Mouse (Mus musculus) liver, adult 10 weeks (tissue): ENCODE measurements around the gene Snrpa. TPM values are rescaled to one million over a fixed set of nuclear protein-coding genes. Genes with fewer than 3 reads are reported as not detected.

Experiments
- polyA plus RNA-seq: library from polyadenylated mRNA; stranded (reverse); fragments of 350-450 nt; fragmentation: Illumina TruSeq; extraction: RNeasy Lipid Tissue Mini Kit (QIAGEN cat#74804); gene quantifications from one replicate; pipeline ENCODE4 v1.2.3, GENCODE M21; 2014; ENCODE audit warnings: low read depth, low replicate concordance

Gene Snrpa
- polyA plus RNA-seq = 5.7 TPM

GRCm38 (mm10) chr7:27195681-27196611, at the start of gene Snrpa, which contains the start of gene BC024978:
TSS of gene Snrpa (minus strand) at chr7:27196271.
TSS of gene BC024978 (plus strand) at chr7:27195781.

GRCm38 (mm10) chr7:27232781-27233281, 36.8 kb upstream of the Snrpa start, which contains the start of gene Coq8b:
TSS of gene Coq8b (plus strand) at chr7:27233023.

GRCm38 (mm10) chr7:27228281-27228821, 32.3 kb upstream of the Snrpa start, which contains the start of gene Itpkc:
TSS of gene Itpkc (minus strand) at chr7:27228661.

GRCm38 (mm10) chr7:27180837-27181695, 15.0 kb downstream of the Snrpa start, which contains the start of the genes Gm21983 and Mia:
TSS of gene Gm21983 (minus strand) at chr7:27181086.
TSS of gene Mia (minus strand) at chr7:27181157.

GRCm38 (mm10) chr7:27178324-27179216, 17.5 kb downstream of the Snrpa start, which contains the start of gene Rab4b:
TSS of gene Rab4b (minus strand) at chr7:27178896.

GRCm38 (mm10) chr7:27166614-27167474, 29.2 kb downstream of the Snrpa start, which contains the start of gene Egln2:
TSS of gene Egln2 (minus strand) at chr7:27166802.

GRCm38 (mm10) chr7:27153205-27153764, 42.8 kb downstream of the Snrpa start, which contains the start of gene Cyp2t4:
TSS of gene Cyp2t4 (plus strand) at chr7:27153714.

Other genes starting within 250 kb of the Snrpa start
- gene Cyp2a12, start 167.2 kb downstream of the Snrpa start, polyA plus RNA-seq = 1,013 TPM
- 346 TPM for gene Cyp2f2, start 76.4 kb downstream of the Snrpa start, polyA plus RNA-seq
- gene Cyp2t4, start 42.6 kb downstream of the Snrpa start, polyA plus RNA-seq = not detected
- gene Egln2, start 29.5 kb downstream of the Snrpa start, polyA plus RNA-seq = 5.2 TPM
- 2.2 TPM for gene Rab4b, start 17.4 kb downstream of the Snrpa start, polyA plus RNA-seq
- gene Gm21983, start 15.2 kb downstream of the Snrpa start, polyA plus RNA-seq = not detected
- gene Mia, start 15.1 kb downstream of the Snrpa start, polyA plus RNA-seq = not detected
- 6.4 TPM for gene BC024978, start 490 bp downstream of the Snrpa start, polyA plus RNA-seq
- 0.87 TPM for gene Itpkc, start 32.4 kb upstream of the Snrpa start, polyA plus RNA-seq
- 2.7 TPM for gene Coq8b, start 36.8 kb upstream of the Snrpa start, polyA plus RNA-seq
- not detected for gene Numbl, start 62.2 kb upstream of the Snrpa start, polyA plus RNA-seq
- gene Ltbp4, start 141.4 kb upstream of the Snrpa start, polyA plus RNA-seq = 0.74 TPM
- gene Shkbp1, start 159.7 kb upstream of the Snrpa start, polyA plus RNA-seq = 0.66 TPM
- gene Gm20479, start 161.1 kb upstream of the Snrpa start, polyA plus RNA-seq = not detected